ENCODE assay signal across 10 mouse cellular contexts in the genomic region with DNA sequence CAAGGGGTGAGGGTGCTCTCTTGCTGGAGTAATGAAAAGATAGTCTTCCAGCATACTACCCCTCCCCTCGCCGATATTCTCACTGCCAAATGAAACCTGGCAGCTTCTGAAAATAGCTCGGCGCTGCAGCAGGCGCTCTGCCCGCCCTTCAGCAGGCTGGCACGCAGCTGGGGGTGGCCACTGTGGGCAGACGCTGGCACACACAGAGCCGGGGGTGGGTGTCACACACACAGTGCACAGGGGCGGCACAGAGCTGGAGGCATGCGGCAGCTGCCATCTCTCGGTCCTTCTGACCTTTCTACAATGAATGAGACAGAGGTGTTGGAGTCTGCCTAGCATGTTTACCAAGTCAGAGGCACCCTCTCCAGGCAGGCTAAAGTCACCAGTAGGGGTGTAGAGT. TPM values are rescaled to one million over a fixed set of nuclear protein-coding genes. Genes with fewer than 3 reads are reported as not detected.
DNase-seq lines count a peak whose midpoint lies in the region; ATAC-seq lines count a peak whose summit lies in the region.
"Had no signal": no experiment of that assay in that cellular context is flagged by ENCODE, and none has a peak within 500 bp of the region (broad histone marks: within the 10 kb centered on the region; RNA-seq: fewer than 3 reads in every experiment).

No protein-coding gene starts in this region.

- H3K4me2 ChIP-seq in hindbrain, embryonic 14.5 days (replicated peaks): no peak overlapping the region
- no peak overlapping the region for H3K4me2 ChIP-seq in hindbrain, embryonic 12.5 days (replicated peaks)
- H3K4me2 ChIP-seq in heart, embryonic 13.5 days: peak overlapping the region; percentile 55
- H3K4me2 ChIP-seq: embryonic facial prominence, embryonic 12.5 days had no signal

- H3K27ac ChIP-seq in hindbrain, embryonic 14.5 days: peak overlapping the region; percentile 56
- no peak overlapping the region for H3K27ac ChIP-seq in hindbrain, embryonic 12.5 days
- peak overlapping the region; percentile 20; the same call in 1 of the 2 replicates for H3K27ac ChIP-seq in heart, embryonic 13.5 days (replicated peaks)
- H3K27ac ChIP-seq: embryonic facial prominence, embryonic 12.5 days; liver, embryonic 14.5 days had no signal

- no peak overlapping the region for H3K4me3 ChIP-seq in hindbrain, embryonic 14.5 days (replicated peaks; ENCODE audit: low read length)
- H3K4me3 ChIP-seq in hindbrain, embryonic 12.5 days: no peak overlapping the region
- H3K4me3 ChIP-seq in heart, embryonic 13.5 days: peak overlapping the region; percentile 17; the same call in 1 of the 2 replicates
- H3K4me3 ChIP-seq: embryonic facial prominence, embryonic 12.5 days had no signal

- no peak overlapping the region for H3K9ac ChIP-seq in hindbrain, embryonic 14.5 days
- no peak overlapping the region for H3K9ac ChIP-seq in hindbrain, embryonic 12.5 days
- peak overlapping the region; percentile 44; the same call in 1 of the 2 replicates for H3K9ac ChIP-seq in heart, embryonic 13.5 days
- H3K9ac ChIP-seq: embryonic facial prominence, embryonic 12.5 days; liver, embryonic 14.5 days had no signal

- H3K4me1 ChIP-seq in hindbrain, embryonic 14.5 days (replicated peaks; ENCODE audit: control insufficient read depth, insufficient read depth, low read length): peaks cover 32% of the 10 kb centered on the region
- H3K4me1 ChIP-seq in hindbrain, embryonic 12.5 days: peaks cover 24% of the 10 kb centered on the region
- peaks cover 37% of the 10 kb centered on the region for H3K4me1 ChIP-seq in heart, embryonic 13.5 days
- H3K4me1 ChIP-seq: embryonic facial prominence, embryonic 12.5 days had no signal

- WGBS in hindbrain, embryonic 14.5 days: 44% methylated on average over 12 of the region's 12 CpGs
- WGBS in hindbrain, embryonic 12.5 days: 79% methylated on average over 12 of the region's 12 CpGs
- 56% methylated on average over 12 of the region's 12 CpGs for WGBS in heart, embryonic 13.5 days

- H3K36me3 ChIP-seq in hindbrain, embryonic 14.5 days (replicated peaks; ENCODE audit: control insufficient read depth, insufficient read depth): no peaks in the 10 kb centered on the region
- no peaks in the 10 kb centered on the region for H3K36me3 ChIP-seq in hindbrain, embryonic 12.5 days
- no peaks in the 10 kb centered on the region for H3K36me3 ChIP-seq in heart, embryonic 13.5 days
- H3K36me3 ChIP-seq: embryonic facial prominence, embryonic 12.5 days had no signal

- H3K27me3 ChIP-seq in hindbrain, embryonic 14.5 days (ENCODE audit: control insufficient read depth, insufficient read depth, low read length): no peaks in the 10 kb centered on the region
- H3K27me3 ChIP-seq in hindbrain, embryonic 12.5 days: no peaks in the 10 kb centered on the region
- peaks cover 11% of the 10 kb centered on the region for H3K27me3 ChIP-seq in heart, embryonic 13.5 days (replicated peaks)
- H3K27me3 ChIP-seq: embryonic facial prominence, embryonic 12.5 days had no signal

- ATAC-seq in hindbrain, embryonic 14.5 days (ENCODE audit: low FRiP score): peak; percentile 69; the same call in 1 of the 2 replicates
- no peak for ATAC-seq in hindbrain, embryonic 12.5 days (ENCODE audit: low FRiP score)
- ATAC-seq in heart, embryonic 13.5 days (ENCODE audit: extremely low read depth, insufficient number of reproducible peaks, low FRiP score, low TSS enrichment): no peak
- ATAC-seq in granulocyte monocyte progenitor cell, adult 5-6 weeks (replicated peaks; ENCODE audit: poor library complexity, severe bottlenecking): no peak

- peak; percentile 63 for DNase-seq in hindbrain, embryonic 14.5 days (ENCODE audit: low spot score)
- DNase-seq in cerebellum, adult 9-11 months: peak; percentile 88
- peak; percentile 68 to 79 for DNase-seq in layer of hippocampus, postnatal 14 days (ENCODE audit: low spot score in 2 of 2)
- peak; percentile 85 for DNase-seq in right cerebral cortex, postnatal 25 days
- no peak for DNase-seq in urinary bladder, postnatal 25 days (ENCODE audit: low spot score)

- H3K9me3 ChIP-seq in hindbrain, embryonic 14.5 days (ENCODE audit: control insufficient read depth, low read length): no peaks in the 10 kb centered on the region
- no peaks in the 10 kb centered on the region for H3K9me3 ChIP-seq in hindbrain, embryonic 12.5 days (replicated peaks)
- no peaks in the 10 kb centered on the region for H3K9me3 ChIP-seq in heart, embryonic 13.5 days
- H3K9me3 ChIP-seq: embryonic facial prominence, embryonic 12.5 days had no signal

RNA-seq across cellular contexts. Expression of a gene that starts 22.8 kb away (rescaled TPM):
- 25.7 and 27.9 TPM in 2 replicates for polyA plus RNA-seq in hindbrain, embryonic 14.5 days (2014; fragmentation: Nextera tagmentation; extraction: Ambion mirVana)
- polyA plus RNA-seq in hindbrain, embryonic 12.5 days (2016; fragmentation: Nextera tagmentation; extraction: Ambion mirVana): 13.4 and 14.4 TPM in 2 replicates
- polyA plus RNA-seq in heart, embryonic 13.5 days (2015; fragmentation: Nextera tagmentation; extraction: Ambion mirVana): 0.29 and 0.61 TPM in 2 replicates
- total RNA-seq in layer of hippocampus, postnatal 14 days (2021): 10 to 100 TPM; 81.4 to 94.1 TPM
- total RNA-seq in granulocyte monocyte progenitor cell, adult 5-6 weeks (2014; fragmentation: Nextera tagmentation): 0.39 TPM in 1 of 2 replicates, not detected in the other
- total RNA-seq in granulocyte monocyte progenitor cell, adult 5-6 weeks (2017): 0.05 and 0.17 TPM in 2 replicates

RNA-seq across cellular contexts. Expression of a gene that starts 35.2 kb away (rescaled TPM):
- 1.9 and 2.3 TPM in 2 replicates for polyA plus RNA-seq in hindbrain, embryonic 14.5 days (2014; fragmentation: Nextera tagmentation; extraction: Ambion mirVana)
- 3.9 and 5.0 TPM in 2 replicates for polyA plus RNA-seq in hindbrain, embryonic 12.5 days (2016; fragmentation: Nextera tagmentation; extraction: Ambion mirVana)
- 5.1 and 7.0 TPM in 2 replicates for polyA plus RNA-seq in heart, embryonic 13.5 days (2015; fragmentation: Nextera tagmentation; extraction: Ambion mirVana)
- total RNA-seq in layer of hippocampus, postnatal 14 days (2021): 1 to 10 TPM; 2.0 to 3.1 TPM
- 186 and 231 TPM in 2 replicates for total RNA-seq in granulocyte monocyte progenitor cell, adult 5-6 weeks (2014; fragmentation: Nextera tagmentation)
- total RNA-seq in granulocyte monocyte progenitor cell, adult 5-6 weeks (2017): 191 and 207 TPM in 2 replicates

RNA-seq across cellular contexts. Expression of a gene that starts 41.4 kb away (rescaled TPM):
- 6.0 and 6.7 TPM in 2 replicates for polyA plus RNA-seq in hindbrain, embryonic 14.5 days (2014; fragmentation: Nextera tagmentation; extraction: Ambion mirVana)
- 6.8 and 8.0 TPM in 2 replicates for polyA plus RNA-seq in hindbrain, embryonic 12.5 days (2016; fragmentation: Nextera tagmentation; extraction: Ambion mirVana)
- 17.2 and 18.7 TPM in 2 replicates for polyA plus RNA-seq in heart, embryonic 13.5 days (2015; fragmentation: Nextera tagmentation; extraction: Ambion mirVana)
- 1 to 10 TPM; 3.3 to 3.4 TPM for total RNA-seq in layer of hippocampus, postnatal 14 days (2021)
- 0.24 and 18.2 TPM in 2 replicates for total RNA-seq in granulocyte monocyte progenitor cell, adult 5-6 weeks (2014; fragmentation: Nextera tagmentation)
- 0.09 and 0.36 TPM in 2 replicates for total RNA-seq in granulocyte monocyte progenitor cell, adult 5-6 weeks (2017)
